Mouse (Mus musculus) left cerebral cortex, postnatal 4 days (tissue): ENCODE measurements at regions not wholly inside any gene's neighbourhood (a gene's known extent, or its start where the extent isn't known, plus 50 kb on each side); places are given as distances from the start of the nearest gene placed in this dataset.

Source experiments
- DNase-seq: peaks from one replicate; pipeline ENCODE4 v3.0.0-alpha.2; 2022
- intact Hi-C: fragments of 180-260 bp; cut with DNase I; formaldehyde crosslinking; loops from one replicate; pipeline ENCODE4 v1.15.1; 2025

DNA sequence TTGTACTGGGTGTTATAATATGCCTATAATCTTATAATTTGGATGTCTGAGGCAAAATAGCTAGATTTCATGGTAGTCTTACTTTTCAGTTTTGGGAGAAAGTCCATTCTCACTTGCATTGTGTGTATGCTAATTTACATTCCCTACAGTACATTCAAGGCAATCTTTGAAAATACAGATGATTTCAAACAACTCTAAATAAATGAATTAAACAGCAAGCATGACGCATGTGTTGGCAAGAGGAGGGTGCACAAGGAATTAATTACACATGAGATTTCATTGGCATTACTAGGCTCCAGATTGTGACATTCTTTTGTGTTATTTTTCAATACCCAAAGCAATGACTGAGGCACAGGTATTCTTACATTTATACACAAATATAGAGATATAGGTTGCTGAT, 495.2 kb upstream of the Cypt12 start:
- no peak for DNase-seq
- intact Hi-C loops: no loop called here

DNA sequence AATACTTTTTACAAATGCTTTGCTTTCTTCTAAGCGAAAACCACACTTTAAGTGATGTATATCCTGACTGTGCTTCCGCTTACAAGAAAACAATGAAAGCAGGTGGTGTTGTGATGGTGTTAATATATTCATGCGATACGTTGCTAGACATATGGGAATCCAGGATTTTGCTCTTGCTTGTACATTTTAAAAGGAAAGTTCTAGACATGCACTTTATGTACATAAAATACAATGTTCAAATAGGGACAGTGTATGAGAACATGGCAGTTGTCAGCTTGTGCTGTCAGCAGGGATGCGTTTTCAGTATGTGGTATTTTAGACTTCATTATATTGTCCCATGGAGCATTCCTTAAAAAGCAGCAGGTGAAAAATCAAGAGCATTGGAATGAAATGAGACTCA, 487.7 kb upstream of the Cypt12 start:
- intact Hi-C loops: loop anchor here (10.0 kb wide), 1 partner anchor 516 kb away; no protein-coding TSS in a partner anchor
- DNase-seq: no peak

DNA sequence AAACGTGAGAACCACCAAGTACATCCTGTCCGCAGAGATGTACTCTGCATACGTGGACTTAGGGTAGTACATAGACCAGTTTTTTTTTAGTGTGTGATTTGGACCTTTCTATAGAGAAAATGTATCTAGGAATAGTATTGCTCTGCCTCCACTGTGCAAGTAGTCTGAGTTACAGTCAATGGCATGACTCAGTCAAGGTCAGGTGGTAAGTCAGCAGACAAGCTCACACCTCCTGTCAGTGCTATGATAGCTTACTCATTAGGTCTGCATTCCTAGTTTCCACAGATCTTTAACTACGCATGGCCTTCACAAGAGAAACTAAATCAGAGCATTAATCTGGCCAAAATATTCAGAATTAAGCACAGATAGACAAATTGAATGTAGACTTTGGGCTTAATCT, 486.8 kb upstream of the Cypt12 start:
- intact Hi-C loops: loop anchor here (10.0 kb wide), 1 partner anchor 517 kb away; no protein-coding TSS in a partner anchor
- DNase-seq: no peak

DNA sequence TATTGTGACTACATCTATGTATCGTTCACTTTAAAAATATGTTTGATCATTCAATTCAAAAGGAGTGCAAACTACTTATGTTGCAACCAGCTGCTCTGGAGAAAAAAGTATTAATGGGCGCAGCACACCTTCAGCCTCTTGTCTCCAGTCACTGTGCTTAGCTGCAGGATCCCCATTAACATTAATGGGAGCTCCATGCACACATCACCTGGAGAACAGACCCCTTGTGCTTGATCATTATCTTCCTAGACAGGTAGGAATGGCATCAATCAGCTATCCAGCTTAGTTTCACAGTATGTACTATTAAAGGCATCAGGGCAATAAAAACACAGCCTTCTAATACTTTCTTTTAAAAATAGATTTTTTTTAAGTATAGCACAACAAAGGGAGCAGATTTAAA, 474.4 kb upstream of the Cypt12 start:
- no peak for DNase-seq
- intact Hi-C loops: no loop called here

DNA sequence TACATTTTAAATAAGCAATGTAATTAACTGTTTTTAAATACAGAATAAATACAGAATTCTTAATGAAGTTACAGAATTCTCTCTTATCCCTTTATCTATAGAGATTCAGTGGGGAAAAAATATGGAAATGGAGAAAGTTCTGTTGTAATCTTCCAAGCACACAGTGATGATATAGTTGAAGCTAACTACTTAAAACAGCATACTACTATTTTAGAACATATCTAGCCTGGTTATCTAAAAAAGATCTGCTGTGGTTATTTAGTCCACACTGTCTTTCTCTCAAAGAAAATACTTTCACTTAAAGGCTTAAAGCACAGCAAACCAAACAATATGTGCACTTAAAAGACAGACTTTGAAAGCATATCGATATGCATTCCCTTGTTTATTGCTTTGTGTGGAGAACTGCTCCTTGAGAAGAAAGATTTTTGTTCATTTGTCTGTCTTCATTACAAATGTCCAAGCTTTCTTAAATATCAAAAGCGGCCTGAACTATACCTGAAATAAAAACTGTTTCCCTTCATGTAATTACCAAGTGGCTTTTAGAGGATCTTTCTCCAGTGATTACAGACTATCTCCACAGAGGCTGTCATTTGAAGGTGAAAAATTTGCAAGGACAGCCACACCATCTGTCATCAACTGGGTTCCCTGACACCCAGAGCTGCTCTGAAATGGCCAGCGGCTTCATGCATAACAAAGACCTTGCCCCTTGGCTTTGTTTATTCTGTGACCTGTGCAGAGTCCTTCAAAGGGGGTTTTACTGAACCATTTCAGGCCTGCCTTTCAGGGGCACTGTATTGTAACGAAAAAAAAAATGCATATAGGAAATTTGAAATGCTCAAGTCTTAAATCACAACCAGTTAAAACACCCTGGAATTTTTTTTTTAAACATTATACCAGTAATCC, 458.7 kb upstream of the Cypt12 start:
- intact Hi-C loops: no loop called here
- DNase-seq: peak; percentile 45

DNA sequence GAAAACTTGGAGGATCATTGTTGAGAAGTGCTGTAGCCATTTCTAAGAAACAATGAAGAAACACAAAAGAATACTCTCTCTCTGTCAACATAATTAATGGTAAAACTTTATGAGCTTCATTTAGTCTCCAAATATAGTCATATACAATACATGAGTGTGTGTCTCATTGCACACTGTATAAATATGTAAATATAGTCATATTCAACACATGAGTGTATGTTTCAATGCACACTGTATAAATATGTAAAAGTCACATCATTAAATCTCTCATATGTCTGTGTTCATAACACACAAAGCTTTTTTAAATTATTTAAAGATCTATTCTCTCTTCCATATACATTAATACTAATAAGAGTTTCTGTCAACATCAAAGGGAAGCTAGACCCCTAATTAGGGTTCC, 457.6 kb upstream of the Cypt12 start:
- intact Hi-C loops: no loop called here

DNA sequence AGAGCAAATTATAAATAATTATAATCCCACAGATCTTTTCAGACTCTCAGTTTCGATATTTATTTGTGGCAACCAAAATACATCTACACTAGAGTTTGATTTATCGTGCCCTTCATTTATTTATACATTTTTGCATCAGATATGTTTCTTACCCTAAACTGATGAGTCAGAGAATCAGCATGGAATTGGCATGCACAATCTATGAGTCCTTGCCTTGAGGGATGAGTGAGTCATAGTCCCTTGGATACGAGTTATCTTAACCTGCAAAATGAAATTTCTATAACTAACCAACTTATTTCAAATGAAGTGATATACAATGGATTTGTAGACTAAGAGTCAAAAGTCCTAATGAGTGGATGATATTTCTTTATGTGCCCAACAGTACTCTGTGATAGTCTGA, 449.9 kb upstream of the Cypt12 start:
- intact Hi-C loops: no loop called here

More for the DNA sequence above, 457.6 kb upstream of the Cypt12 start:
- DNase-seq: no peak

DNA sequence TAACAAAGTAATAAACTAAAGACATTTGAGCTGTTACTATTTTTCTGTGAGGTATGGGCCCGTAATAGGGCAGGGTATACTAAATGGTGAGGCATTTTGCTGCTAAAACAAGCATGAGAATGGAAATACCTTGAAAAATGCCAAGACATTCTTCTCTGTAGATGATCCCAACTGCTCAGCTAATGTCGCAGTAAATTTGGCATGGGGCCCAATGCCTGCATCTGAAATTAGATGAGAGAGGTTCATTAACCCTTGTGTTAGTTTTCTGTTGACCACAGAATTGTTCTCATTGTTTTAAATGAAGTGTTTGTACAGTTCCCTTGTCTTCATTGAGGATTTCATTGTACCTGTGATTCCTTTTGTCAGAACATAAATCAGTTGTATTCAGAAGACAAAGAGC, 446.7 kb upstream of the Cypt12 start:
- intact Hi-C loops: no loop called here

More for the DNA sequence above, 449.9 kb upstream of the Cypt12 start:
- DNase-seq: no peak

DNA sequence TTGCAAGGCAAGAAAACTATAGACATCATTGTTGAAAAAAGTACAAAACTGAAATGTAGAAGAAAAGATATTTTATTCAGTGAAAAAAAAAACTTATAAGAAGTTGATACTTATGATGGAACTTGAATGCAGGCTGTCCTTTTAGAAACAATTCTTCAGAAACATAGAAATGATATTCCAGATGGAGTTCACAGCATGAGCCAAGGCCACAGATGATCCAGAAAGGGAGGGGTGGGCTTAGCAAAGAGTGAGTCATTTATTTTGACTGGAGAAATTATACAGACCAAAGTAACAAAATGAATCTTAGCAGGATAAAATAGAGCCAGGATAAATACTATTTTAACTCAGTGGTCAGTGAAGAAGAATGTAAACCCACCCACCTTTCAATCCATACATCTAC, 406.9 kb upstream of the Cypt12 start:
- DNase-seq: peak; percentile 13

More for the DNA sequence above, 446.7 kb upstream of the Cypt12 start:
- DNase-seq: peak; percentile 58

DNA sequence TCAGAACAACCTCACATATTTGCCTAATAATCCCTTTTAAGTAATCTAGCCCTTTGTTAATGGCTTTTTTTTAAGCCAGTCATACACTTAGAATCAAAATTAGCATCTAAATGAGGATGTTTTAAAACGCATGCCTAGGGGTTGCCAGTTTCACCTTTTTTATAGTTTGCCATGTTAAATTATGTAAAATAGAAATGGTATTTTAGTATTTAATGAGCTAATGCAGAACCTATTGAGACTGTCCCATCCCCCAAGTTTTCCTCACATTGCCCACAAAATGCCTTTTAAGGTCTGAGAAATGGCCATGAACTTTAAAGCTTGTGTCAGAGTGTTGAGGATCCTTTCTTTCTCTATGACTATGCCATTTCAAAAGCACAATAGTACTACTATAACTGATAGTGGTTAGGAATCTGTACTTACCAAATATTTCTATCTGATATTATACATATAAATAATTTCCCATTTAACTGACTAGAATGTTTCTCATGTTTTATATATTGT, 400.6 kb upstream of the Cypt12 start:
- intact Hi-C loops: no loop called here
- no peak for DNase-seq

More for the DNA sequence above, 406.9 kb upstream of the Cypt12 start:
- intact Hi-C loops: no loop called here

DNA sequence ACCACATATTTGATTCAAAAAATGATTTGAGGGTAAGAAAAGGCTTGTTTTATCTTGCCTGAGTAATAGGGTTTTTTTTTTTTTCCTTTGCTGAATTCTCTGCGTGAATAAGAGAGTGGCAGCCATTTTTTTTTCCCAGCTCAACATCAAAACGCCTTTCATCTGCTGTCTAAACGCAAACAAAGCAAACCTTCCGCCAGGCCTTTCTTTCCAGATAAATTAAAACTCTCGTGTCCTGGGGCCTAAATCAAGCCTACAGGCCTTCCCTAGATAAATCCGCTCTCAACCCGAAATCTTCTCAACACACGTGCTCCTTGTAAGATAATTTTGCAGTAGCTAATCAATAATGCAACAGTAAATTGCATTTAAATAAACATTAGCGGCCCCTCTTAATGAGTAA, 365.7 kb upstream of the Cypt12 start:
- no peak for DNase-seq
- intact Hi-C loops: no loop called here

DNA sequence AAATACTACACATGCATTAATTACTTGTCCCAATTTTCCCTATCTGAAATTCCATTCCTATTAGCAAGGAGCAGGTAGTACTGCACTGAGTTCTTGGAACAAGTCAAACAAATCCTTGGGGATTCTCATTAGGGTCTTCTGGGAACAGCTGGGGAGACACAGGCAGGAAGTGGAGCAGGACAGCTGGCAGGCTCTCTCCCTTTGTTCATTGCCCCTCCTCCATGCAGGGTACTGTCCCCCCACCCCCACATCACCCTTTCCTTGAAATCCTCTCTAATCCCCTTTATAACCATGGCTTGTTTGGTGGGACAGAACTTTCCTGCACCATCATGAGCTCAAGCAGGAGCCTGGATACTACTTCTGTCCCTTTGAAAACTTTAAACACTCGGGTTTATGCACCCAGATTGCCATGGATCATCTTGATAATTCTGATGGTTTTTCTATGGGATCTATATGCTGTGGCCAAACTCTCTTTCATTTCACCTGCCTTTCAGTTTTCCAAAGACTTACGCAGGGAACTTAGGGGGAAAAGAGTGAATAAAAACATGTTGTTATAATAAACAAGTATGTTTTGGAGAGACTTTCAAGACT, 358.2 kb upstream of the Cypt12 start:
- intact Hi-C loops: no loop called here
- no peak for DNase-seq

DNA sequence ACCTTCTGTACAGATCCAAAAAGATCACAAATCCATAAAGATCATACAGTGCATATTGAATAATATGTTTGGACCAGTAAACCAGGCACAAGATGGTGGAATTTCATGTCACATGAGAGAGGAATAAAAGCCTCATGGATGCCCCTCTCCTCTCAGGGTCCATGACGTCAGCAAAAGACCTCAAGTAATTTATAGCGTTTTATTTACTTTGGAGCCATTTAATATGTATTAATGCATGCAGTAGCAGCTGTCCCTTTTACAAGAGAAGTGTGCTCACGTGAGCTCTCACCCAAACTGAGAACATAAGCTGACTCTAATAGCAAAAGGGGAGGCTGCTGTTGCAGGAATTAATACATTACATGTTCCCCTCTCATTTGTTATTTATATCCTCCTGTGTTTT, 355.7 kb upstream of the Cypt12 start:
- DNase-seq: no peak
- intact Hi-C loops: no loop called here

DNA sequence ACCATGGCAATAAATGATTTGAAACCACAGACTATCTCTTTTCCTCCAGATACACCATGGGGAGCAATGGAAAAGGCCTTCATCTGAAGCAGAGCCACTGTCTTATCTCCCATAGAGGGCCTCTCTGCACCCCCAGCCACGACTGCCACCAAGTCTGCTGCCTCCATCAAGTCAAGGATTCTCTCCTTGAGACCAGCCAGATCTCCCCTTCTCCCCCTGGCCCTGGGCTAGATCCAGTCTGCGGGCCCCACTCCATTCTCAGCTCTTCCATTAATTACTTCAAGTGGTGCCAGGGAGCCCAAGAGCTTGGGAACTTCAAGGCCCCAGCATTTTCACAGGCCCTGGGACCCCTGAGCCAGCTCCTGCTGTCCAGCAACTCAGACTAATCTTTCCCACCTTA, 351.8 kb upstream of the Cypt12 start:
- no peak for DNase-seq
- intact Hi-C loops: no loop called here

DNA sequence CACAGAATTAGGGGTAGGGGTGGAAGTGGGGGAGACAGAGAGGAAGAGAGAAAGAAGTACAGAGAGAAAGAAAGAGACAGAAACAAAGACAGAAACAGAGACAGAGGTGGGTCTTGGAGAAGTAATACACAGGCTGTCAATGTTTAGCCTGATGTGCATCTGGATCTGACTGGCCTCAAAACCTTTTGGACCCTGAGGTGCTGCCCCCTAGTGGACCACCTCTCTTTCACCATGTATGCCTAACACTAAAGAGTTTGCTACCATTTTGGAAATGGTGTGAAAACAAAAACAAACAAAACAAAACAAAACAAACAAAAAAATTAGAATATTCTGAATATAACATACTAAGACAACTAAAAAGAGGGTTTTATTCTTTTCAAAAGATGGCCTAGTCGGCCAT, 334.7 kb upstream of the Cypt12 start:
- intact Hi-C loops: loop anchor here (10.0 kb wide), 1 partner anchor 679 kb away; no protein-coding TSS in a partner anchor
- peak; percentile 13 for DNase-seq

DNA sequence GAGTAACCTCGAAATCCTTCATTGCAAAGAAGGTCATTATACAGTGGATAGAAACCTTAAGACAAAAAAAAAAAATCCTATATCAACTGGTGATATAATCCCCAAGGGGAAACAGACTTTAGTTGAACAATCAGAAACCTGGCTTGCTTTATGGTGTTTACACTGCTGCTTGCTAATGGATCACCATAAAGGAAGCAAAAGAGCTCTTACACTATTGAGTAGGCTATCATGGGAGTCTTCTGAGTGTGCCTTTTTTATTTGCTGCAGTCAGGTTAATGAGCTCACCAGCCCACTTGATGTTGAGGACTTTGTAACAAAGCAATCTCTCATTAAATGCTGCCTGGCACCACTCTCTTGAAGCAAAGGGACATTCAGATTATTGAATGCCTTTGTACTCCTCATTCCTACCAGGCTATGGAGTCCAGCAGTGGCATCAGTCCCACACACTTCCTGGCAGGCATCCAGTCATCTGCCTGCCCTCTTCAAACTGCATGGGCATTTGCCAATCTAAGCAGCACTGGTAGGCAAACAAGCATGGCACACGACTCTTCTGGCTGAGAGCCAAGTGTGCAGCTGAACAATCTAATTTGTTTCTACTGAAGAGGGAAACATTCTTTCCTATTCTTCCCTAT, 331.7 kb upstream of the Cypt12 start:
- DNase-seq: peak; percentile 94
- intact Hi-C loops: loop anchor here (10.0 kb wide), 1 partner anchor 682 kb away; no protein-coding TSS in a partner anchor

DNA sequence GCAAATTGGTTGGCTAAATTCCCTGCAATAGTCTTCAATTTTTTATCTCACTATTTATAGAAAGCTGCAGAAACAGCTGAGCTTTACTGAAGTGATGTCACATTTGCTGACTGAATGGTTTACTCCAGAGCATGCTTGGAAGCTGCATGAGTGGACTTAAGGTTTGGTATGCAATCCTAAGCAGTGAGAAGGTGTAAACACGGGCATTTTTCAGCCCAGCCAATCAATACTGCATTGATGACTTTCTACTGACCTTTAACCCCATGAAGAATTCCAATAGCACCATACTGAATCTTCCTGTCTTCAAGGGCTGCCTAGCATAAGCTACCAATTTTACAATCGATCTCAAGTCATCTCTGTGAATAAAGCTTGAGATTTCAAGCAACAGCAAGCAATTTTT, 328.7 kb upstream of the Cypt12 start:
- intact Hi-C loops: loop anchor here (10.0 kb wide), 1 partner anchor 685 kb away; no protein-coding TSS in a partner anchor

DNA sequence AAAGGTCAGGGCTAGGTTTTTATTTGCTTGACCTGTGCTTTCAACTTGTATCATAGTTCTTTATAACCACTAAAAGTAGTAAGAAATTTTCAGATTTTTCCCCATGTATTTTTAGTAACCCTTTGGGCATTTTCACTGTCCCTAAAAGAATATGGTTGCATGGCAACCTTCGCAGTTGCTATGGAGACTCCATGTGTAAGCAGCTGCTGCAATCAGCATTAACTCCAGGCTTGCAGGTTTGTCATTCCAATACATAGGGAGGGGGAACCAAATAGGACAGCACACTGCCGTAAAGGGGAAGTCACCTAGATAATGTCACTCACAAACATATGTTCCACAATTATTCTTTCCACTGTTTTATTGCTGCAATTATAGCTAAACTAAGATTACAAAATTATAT, 328.3 kb upstream of the Cypt12 start:
- intact Hi-C loops: loop anchor here (5.0 to 10.0 kb wide), 2 partner anchors 172 to 685 kb away; no protein-coding TSS in a partner anchor
- peak; percentile 12 for DNase-seq

More for the DNA sequence above, 328.7 kb upstream of the Cypt12 start:
- DNase-seq: no peak

DNA sequence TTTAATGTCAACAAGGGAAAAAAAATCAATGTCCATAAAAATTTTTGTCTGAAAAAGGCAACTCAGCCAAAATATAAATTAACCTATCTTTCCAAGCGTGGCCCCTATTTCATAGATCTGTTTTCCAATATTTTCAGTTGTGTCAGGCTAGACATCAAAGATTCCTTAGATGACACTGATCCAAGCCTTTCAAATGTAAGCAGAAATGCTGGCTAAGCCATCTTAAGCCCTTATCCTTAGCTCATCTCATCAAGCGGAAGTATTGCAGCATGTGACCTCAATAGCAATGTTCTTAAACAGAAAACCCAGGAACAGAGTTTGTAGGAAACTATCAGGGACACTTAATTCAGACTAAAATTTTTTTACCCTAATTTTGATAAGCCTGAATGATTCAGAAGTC, 327.8 kb upstream of the Cypt12 start:
- intact Hi-C loops: loop anchor here (5.0 kb wide), 1 partner anchor 172 kb away; no protein-coding TSS in a partner anchor

DNA sequence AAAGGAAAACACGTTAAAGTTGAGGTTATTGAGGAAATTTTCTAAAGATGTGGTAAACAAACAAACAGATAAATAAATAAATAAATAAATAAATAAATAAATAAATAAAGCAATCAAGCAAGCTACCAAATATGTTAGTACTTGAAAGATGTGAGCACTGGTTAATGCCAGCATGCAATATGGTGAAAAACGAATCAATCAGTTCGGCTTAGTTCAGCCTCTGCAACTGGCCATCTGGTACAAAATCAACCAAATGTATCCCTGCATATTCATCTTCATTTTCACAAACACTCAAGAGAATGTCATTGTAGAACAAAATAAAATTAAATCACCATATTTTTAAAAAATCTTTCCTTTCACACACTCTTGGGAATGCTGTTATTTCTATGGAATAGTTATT, 315.7 kb upstream of the Cypt12 start:
- DNase-seq: no peak
- intact Hi-C loops: no loop called here

More for the DNA sequence above, 327.8 kb upstream of the Cypt12 start:
- no peak for DNase-seq

DNA sequence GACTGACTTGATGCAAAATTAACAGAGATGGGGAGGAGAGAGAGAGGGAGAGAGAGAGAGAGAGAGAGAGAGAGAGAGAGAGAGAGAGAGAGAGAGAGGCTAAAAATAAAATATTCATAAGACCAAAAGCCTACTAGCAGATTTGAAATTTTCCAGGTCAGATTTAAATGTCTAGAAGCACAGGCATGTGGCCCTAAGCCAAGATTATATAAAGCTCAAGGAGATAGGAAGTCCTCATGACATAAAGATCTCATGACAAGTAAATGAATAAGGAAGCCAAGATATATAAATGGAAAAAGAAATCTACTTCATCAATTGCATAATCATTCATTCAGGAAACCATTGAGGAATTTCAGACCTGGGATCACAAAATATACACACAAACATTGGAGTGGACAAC, 311.9 kb upstream of the Cypt12 start:
- intact Hi-C loops: no loop called here
- DNase-seq: no peak
